Mouse (Mus musculus): Measurements from ENCODE around the gene Arhgap23.

Arhgap23 gene

GRCm38 (mm10) chr11:97465957-97466356 is 50.6 kb downstream of the Arhgap23 start:
- no peak for DNase-seq (ENCODE audit: low spot score in 2 of 2)

- no peak for DNase-seq (ENCODE audit: low spot score in 2 of 2)
Measured at GRCm38 (mm10) chr11:97466444-97467160, 51.3 kb downstream of the Arhgap23 start.

GRCm38 (mm10) chr11:97468639-97469287 is 53.4 kb downstream of the Arhgap23 start:
- DNase-seq (ENCODE audit: low spot score in 2 of 2) = peak; percentile 85 to 90

DNA sequence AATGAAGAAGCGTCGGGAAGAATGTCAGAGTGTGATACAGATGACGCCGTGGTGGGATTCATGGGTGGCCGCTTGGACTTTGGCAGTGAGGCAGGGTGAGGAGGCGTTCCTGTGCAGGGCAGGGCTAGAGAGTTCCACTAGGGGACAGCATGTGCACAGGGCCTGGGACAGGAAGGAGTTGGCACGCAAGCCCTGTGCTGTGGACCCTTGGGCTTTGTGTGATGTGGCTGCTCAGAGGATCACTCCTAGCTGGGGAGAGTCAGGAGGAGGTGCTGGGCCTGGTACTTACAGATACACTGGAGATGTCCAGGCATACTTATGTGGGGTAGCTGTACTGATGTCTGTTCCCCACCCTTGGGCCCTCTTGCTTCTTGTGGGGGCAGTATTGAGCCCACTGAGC is 54.5 kb downstream of the Arhgap23 start:
- DNase-seq (ENCODE audit: low spot score in 2 of 2) = no peak

GRCm38 (mm10) chr11:97471276-97471675 is 55.9 kb downstream of the Arhgap23 start:
- DNase-seq (ENCODE audit: low spot score in 2 of 2) = no peak

DNA sequence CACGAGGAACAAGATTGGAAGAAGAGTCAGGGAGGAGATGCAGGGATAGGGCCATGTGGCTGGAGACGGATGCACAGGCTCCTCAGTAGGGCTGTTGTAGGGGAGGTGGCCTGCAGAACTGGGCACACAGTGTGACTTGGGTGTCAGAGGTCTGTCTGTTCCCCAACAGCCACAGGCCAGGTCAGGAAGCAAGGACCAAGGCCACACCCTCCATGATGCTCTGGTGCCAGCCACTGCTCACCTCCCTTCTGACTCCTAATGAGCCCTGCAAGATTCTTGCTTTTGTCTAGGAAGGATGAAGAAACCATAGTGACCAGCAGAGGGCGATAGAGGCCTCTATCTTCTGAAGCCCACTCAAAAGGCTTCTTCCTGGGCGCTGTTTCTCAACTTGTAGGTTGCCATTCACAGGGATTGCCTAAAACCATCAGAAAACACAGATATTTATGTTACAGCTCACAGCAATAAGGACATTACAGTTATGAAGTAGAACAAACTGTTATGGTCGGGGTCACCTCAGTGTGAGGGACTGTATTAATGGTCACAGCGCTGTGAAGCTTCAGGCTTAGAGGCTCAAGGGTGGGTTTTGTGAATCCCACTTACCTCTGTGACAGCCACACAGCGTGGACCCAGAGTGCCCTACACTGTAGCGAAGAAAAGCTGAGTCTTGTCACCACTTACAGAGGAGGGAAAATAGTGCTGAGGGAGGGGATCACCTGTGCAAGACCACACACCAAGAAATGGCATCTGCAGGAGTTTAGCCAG is 61.2 kb downstream of the Arhgap23 start:
- peak; percentile 80 to 82 for DNase-seq (ENCODE audit: low spot score in 2 of 2)

- DNase-seq (ENCODE audit: low spot score in 2 of 2) = peak in 1 of 2 experiments; percentile 42
Measured at GRCm38 (mm10) chr11:97477431-97477830, 62.1 kb downstream of the Arhgap23 start.

- no peak for DNase-seq (ENCODE audit: low spot score in 2 of 2)
Measured at GRCm38 (mm10) chr11:97478345-97478744, 63.0 kb downstream of the Arhgap23 start.

DNA sequence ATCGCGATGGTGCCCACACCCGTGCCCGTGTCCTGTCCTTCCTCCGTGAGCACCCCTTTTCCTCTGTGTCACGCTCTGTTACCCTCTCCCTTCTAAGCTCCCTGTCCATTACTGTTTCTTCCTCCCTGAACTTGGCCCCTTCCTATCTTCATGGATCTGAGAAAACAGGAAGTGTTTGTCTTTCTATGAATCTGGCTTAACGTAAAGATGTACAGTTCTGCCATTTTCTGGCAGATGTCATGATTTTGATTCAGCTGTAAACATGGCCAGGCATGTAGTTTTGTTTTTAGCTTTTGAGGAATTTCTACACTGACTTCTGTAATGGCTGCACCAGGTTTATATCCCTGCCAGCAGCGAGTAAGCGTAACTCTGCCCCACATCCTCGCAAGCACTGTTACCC is 63.8 kb downstream of the Arhgap23 start:
- no peak for DNase-seq (ENCODE audit: low spot score in 2 of 2)

DNA sequence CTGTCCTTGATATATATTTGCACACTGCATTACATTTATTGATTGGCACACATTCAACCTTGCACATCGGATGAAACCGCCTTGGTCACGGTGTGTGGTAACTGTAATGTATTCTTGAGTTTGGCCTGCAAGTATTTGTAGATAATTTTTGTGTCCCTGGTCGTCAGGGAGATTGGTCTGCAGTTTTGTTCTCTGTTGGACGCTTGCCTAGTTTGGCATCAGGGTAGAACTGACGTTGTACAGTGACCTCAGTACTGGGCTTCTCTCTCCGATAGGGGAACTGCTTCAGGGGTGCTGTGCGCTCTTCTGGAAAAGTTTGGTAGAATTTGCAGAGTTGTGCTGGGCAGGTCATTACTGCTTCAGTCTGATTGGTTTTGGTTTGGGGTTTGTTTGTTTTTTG is 64.5 kb downstream of the Arhgap23 start:
- DNase-seq (ENCODE audit: low spot score in 2 of 2) = no peak

GRCm38 (mm10) chr11:97485661-97486060 is 70.3 kb downstream of the Arhgap23 start:
- DNase-seq (ENCODE audit: low spot score in 2 of 2) = no peak

DNA sequence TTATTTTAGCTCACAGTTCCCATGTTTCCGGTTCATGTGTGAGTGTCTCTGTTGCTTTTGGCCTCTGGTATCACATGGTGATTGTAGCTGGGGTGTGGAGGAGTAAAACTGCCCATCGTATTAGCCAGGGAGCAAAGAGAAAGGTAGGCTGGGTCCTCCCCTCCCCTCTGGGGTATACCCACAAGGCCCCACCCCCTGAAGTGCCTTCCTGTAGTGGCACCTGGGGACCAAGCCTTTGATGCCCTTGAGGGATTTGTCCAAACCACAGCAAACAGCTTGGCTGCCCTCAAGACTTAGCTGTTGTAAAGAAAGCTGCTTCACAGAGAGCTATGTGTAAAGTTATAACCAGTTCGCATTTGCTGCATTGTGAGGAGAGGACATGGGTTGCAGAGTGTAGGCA is 72.3 kb downstream of the Arhgap23 start:
- no peak for DNase-seq (ENCODE audit: low spot score in 2 of 2)

- peak; percentile 84 to 85 for DNase-seq (ENCODE audit: low spot score in 2 of 2)
Measured at GRCm38 (mm10) chr11:97489589-97490324, 74.4 kb downstream of the Arhgap23 start.

GRCm38 (mm10) chr11:97491640-97492039 is 76.3 kb downstream of the Arhgap23 start:
- no peak for DNase-seq (ENCODE audit: low spot score in 2 of 2)

- DNase-seq (ENCODE audit: low spot score in 2 of 2) = no peak
Measured at GRCm38 (mm10) chr11:97492836-97493235, 77.5 kb downstream of the Arhgap23 start.

GRCm38 (mm10) chr11:97497543-97497942 is 82.2 kb downstream of the Arhgap23 start:
- no peak for DNase-seq (ENCODE audit: low spot score in 2 of 2)

DNA sequence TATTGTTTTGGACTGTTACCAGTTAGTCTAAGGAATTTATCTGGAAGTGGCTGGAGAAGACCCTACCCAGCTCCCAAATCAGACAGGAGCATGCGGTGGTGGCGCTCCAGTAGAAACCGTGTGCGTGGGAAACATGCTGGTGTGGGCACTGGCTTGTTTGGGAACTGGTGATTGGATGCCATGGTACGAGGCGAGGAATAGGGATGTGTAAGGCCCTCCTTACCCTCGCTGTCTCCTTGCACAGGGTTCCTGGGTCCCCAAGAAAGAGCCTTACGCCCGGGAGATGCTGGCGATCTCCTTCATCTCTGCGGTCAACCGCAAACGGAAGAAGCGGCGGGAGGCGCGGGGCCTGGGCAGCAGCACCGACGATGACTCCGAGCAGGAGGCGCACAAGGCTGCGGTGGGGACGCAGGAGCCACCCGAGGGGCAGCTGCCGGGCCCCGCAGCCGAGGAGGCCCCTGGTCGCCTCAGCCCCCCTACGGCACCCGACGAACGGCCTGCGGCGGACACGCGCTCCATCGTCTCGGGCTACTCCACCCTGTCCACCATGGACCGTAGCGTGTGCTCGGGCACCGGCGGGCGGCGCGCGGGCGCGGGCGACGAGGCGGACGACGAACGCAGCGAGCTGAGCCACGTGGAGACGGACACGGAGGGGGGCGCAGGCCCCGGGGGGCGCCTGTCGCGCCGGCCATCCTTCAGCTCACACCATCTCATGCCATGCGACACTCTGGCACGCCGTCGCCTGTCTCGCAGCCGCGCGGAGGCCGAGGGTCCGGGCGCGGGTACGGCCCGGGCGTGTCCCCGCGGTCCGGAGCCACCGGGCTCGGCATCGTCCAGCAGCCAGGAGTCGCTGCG is 84.8 kb downstream of the Arhgap23 start, which contains the start of gene 4933428G20Rik:
4933428G20Rik (minus strand) TSS at position 476 of the 855 bp plus-strand sequence.
- no peak for DNase-seq (ENCODE audit: low spot score in 2 of 2)

- no peak for DNase-seq (ENCODE audit: low spot score in 2 of 2)
Measured at GRCm38 (mm10) chr11:97500720-97501448, 85.6 kb downstream of the Arhgap23 start.

- DNase-seq (ENCODE audit: low spot score in 2 of 2) = peak; percentile 59 to 68
Measured at GRCm38 (mm10) chr11:97502383-97502782, 87.0 kb downstream of the Arhgap23 start.

DNA sequence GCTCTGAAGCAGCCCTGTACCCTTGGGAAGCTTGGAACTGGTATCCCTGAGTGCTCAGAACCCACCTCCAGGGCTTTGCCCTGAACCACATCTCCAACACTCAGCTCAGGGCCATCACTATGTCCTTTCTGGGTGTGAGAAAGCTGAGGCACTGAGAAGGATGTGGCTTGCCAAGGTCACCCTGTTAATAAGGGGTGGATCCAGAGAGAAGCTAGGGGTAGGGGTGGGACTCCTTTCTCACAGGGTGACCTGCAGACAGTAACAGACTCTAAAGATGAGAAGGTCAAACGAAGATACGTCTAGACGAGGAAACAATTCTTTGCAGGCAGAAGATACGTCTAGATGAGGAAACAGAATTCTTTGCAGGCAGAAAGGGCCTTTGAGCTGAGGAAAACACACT is 87.5 kb downstream of the Arhgap23 start:
- DNase-seq (ENCODE audit: low spot score in 2 of 2) = no peak
